Mouse (Mus musculus) cerebellum, adult 9-10 months (tissue): ENCODE data around the gene Arl5a.
A peak's percentile ranks its signal among the peaks of the same experiment; 100 is the strongest.

Source experiments
- DNase-seq: peaks from one replicate; pipeline ENCODE4 v3.0.0; 2022

Arl5a gene

GRCm38 (mm10) chr2:52424747-52425522, at the start of gene Arl5a:
Gene Arl5a (minus strand): TSS chr2:52424901.
- DNase-seq = peak; percentile 90

DNA sequence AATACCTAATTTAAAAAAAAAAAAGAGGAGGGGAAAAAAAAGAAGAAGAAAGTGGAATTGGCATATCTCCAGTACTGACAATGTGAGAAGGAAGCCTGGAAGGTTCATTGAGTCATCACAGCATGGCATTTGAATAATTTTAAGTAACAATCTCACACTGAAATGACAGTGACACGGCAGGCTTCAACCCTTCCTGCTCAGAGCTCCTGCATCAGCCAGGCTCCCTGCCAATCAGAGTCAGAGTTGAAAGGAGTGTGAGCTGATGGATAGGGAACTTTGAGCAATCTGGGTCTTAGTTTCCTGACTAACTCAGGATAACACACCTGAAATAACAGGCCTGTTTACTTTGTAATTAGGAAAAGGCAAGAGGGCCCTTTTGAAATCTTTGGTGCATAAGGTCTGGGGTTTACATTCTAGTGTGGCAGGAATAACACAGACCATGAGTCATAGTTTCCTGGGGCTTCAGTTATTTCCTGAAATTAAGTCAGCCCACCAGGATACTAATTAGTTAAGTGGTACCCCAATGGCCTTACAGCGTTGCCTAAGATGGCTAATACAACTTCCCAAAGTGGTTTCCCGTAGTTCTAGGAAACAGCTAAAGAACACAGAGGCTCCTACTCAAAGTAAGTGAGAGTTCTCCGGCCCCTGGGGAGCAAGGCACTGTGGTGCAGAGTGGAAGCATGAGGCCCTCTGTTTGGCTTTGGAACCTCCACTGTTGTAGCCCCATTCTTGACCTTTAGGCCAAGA, 47.0 kb upstream of the Arl5a start:
- peak; percentile 46 for DNase-seq

- no peak for DNase-seq
Measured at GRCm38 (mm10) chr2:52470044-52470560, 45.4 kb upstream of the Arl5a start.

- peak; percentile 25 for DNase-seq
Measured at GRCm38 (mm10) chr2:52467629-52468028, 42.9 kb upstream of the Arl5a start.

GRCm38 (mm10) chr2:52461206-52461967, 36.7 kb upstream of the Arl5a start:
- no peak for DNase-seq

DNA sequence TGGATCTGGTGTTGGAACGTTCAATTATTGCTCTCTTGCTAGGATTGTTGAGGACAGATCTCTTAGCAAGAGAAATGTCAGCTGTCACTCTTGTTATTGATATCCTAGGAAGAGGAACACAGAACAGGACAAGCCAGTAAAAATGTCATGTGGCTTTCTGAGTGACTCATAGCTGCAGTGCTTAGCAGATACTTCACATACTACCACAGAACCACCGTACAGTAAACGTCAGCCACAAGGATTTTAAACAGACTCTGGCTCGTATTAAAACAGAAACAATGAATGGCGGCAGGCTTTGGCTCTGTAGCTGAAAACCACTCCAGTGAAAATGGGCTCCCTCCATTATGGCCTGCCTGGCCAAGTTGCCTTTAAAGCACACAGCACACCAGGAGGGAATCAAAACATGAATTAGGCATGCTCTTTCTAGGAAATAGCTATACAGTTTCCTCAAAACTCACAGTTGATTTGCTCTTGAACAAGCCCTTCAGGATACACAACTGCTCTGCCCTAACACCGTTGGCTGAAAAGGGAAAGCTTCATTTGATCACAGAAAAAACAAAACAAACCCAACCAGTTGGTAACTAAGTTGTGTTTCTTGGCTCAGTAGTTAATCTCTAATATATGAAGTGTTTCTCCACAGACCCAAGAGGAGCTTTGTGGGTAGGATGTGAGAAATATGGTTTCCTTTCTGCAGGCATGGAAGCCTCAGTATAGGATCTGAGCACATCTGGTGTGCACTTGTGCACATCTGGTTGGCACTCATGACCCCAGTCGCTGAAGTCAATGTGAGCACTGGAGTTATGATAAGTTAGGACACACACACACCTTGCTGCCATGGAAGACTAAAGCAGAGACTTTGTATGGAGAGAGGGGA, 31.1 kb upstream of the Arl5a start:
- DNase-seq = no peak

- no peak for DNase-seq
Measured at GRCm38 (mm10) chr2:52449818-52450217, 25.1 kb upstream of the Arl5a start.

- DNase-seq = no peak
Measured at GRCm38 (mm10) chr2:52448916-52449315, 24.2 kb upstream of the Arl5a start.

DNA sequence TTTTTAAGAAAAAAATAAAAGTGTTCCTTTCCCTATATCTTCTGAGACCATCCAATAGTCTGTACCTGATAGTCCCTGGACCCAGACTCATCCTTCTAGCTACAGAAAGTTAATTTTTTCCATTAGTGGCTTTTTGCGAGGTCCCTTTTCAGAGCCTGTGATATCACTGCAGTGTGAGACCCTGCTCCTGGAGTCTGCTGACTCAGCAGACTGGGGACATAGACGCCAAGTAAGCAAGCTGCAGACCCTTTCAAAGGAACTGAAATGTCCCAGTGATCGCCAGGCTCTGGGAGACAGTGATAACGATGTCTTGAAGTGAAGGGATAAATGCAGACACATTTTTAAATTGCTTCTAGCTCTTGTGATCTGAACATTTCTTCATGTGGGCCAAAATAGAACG, 21.9 kb upstream of the Arl5a start:
- DNase-seq = no peak

DNA sequence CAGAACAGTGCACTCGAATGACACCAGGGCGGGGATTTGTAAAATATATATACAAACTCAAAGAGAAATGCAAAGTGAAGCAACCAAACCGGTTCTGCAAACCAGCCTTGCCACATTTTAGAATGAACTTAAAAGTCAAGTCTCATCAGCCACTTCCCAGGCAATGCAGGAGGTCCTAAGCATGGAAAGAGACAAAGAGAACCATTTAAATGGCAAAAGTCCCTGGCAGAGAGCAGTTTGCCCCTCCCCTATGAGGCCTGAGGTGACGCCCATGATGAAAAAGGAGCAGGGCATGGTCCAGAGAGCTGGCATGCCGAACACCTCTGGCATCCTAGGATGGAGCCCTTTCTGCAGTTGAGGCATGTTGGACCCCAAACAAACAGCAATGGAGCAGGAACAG, 17.4 kb upstream of the Arl5a start:
- DNase-seq = no peak

GRCm38 (mm10) chr2:52440420-52441015, 15.8 kb upstream of the Arl5a start:
- no peak for DNase-seq

DNA sequence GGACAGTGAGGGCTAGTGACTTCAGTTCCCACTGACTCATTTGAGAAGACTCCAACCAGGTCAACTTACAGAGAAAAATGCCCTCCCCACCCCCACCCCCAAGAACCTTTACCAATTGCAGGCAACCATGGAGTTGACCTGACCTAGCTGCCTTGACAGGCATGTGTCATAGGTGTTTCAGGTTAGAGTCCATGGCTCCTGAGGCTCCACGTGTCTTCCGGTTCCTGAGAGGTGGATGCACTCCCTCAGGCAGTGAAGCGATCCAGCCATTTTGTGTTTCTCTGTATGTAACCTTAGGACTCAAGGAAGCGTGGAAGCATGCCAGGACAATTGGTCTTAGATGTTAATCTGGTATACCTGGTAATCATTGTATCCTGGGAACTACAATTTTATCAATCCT, 13.7 kb upstream of the Arl5a start:
- DNase-seq = no peak

- DNase-seq = peak; percentile 78
Measured at GRCm38 (mm10) chr2:52438013-52438412, 13.3 kb upstream of the Arl5a start.

GRCm38 (mm10) chr2:52435919-52436632, 11.4 kb upstream of the Arl5a start:
- DNase-seq = no peak

DNA sequence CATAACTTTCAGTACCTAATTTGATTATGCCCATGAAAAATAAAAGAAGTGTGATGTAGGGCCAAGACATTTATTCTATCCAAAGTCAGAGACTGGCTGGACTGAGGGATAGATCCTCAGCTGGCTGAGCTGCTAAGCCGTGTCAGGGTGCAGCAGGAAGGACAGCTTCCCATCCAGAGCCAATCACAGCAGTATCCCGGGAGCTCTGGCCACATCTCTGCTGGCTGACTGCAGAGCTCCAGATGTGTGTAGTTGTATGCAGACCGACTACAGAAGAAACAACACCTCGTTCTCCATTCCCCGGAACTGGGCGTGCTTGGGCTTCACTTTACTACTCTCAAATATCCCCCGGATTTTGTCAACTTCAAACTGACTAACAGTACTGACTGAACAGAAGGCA, 8.7 kb upstream of the Arl5a start:
- DNase-seq = no peak

DNA sequence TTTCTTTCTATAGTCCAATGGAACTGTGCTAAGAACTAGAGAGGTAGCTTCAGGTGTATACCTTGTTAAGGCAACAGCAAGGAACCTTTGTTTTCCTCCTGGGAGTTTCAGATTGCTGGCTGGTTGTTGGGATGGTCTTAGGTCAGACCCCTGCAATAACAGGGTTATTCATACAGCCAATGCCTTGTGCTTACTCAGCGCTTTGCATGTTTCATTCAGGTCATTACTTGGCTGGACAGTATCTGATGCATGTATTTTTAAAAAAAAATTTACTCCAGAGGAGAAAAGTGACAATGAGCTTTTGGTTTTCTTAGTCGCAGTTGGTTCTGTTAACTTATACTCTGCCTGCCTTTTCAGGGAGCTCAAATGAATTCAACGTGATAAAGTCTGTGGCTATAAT, 2.7 kb upstream of the Arl5a start:
- no peak for DNase-seq

GRCm38 (mm10) chr2:52426041-52426440, 1.3 kb upstream of the Arl5a start:
- no peak for DNase-seq

- DNase-seq = no peak
Measured at GRCm38 (mm10) chr2:52425523-52425795, 758 bp upstream of the Arl5a start.

- DNase-seq = no peak
Measured at GRCm38 (mm10) chr2:52424248-52424728, 413 bp downstream of the Arl5a start.

- peak; percentile 56 for DNase-seq
Measured at GRCm38 (mm10) chr2:52423611-52424247, 972 bp downstream of the Arl5a start.
